Mouse (Mus musculus) spleen, adult 2 months (tissue): Measurements from ENCODE around the gene Gm6993.

Experiments used
- CTCF ChIP-seq: fragments of 200-500 bp; IDR thresholded peaks from 2 replicates; pipeline ENCODE4 v1.5.1; 2011; ENCODE audit warnings: mild to moderate bottlenecking, inconsistent platforms; ENCODE audit not compliant: insufficient read depth, insufficient read length, insufficient replicate concordance; ENCODE audit errors: extremely low read depth
- POLR2A ChIP-seq: fragments of 200-500 bp; IDR thresholded peaks from 2 replicates; pipeline ENCODE4 v1.6.1; 2011; ENCODE audit warnings: low read depth, low read length, inconsistent platforms

- TF ChIP-seq CTCF (no peak), POLR2A (no peak)
These were observed 26.1 kb downstream of the Gm6993 start for GRCm38 (mm10) chr12:31266686-31267085.
